Mouse (Mus musculus) forebrain, postnatal 0 days (tissue): Measurements from ENCODE around the gene Hist1h4j. TPM values are rescaled to one million over a fixed set of nuclear protein-coding genes. Genes with fewer than 3 reads are reported as not detected.
"Not testable (repeated sequence)": the region's sequence is repeated elsewhere in the genome, so short reads cannot be mapped to it uniquely, and the experiment has no call there.

Source experiments
- ATAC-seq: fragments of 200-750 bp; cut with Nextera tagmentation; 2 replicates; pipeline ENCODE4 v1.8.0; 2017; ENCODE audit warnings: mild to moderate bottlenecking, moderate library complexity
- DNase-seq: peaks from one replicate; pipeline ENCODE4 v3.0.0-alpha.2; 2015
- H3K27ac ChIP-seq: fragments of 300-500 bp; sonication (generic); 2 replicates; pipeline ENCODE4 v1.5.1; 2014; ENCODE audit warnings: low read depth, mild to moderate bottlenecking, antibody characterized with exemption, low read length, moderate library complexity, mixed read lengths
- H3K27me3 ChIP-seq: fragments of 300-500 bp; sonication (generic); 2 replicates; pipeline ENCODE4 v1.6.1; 2014; ENCODE audit warnings: mild to moderate bottlenecking, low read length, mixed read lengths; ENCODE audit not compliant: insufficient read depth
- H3K36me3 ChIP-seq: fragments of 300-500 bp; sonication (generic); 2 replicates; pipeline ENCODE4 v1.6.1; 2014; ENCODE audit warnings: mild to moderate bottlenecking, moderate library complexity; ENCODE audit not compliant: insufficient read depth
- H3K4me1 ChIP-seq: fragments of 300-500 bp; sonication (generic); 2 replicates; pipeline ENCODE4 v1.6.1; 2014; ENCODE audit warnings: antibody characterized with exemption; ENCODE audit not compliant: insufficient read depth
- H3K4me2 ChIP-seq: fragments of 300-500 bp; sonication (generic); 2 replicates; pipeline ENCODE4 v1.6.1; 2014; ENCODE audit warnings: low read depth, mild to moderate bottlenecking, moderate library complexity
- H3K4me3 ChIP-seq: fragments of 300-500 bp; sonication (generic); 2 replicates; pipeline ENCODE4 v1.5.1; 2014; ENCODE audit warnings: low read depth, low read length, mixed read lengths
- H3K9ac ChIP-seq: fragments of 300-500 bp; sonication (generic); 2 replicates; pipeline ENCODE4 v1.6.1; 2014; ENCODE audit warnings: mild to moderate bottlenecking
- H3K9me3 ChIP-seq: fragments of 300-500 bp; sonication (generic); 2 replicates; pipeline ENCODE4 v1.6.1; 2016; ENCODE audit warnings: low read length
- CTCF ChIP-seq: sonication (generic); IDR thresholded peaks from 2 replicates; pipeline ENCODE4 v1.5.1; 2016; ENCODE audit warnings: antibody characterized with exemption, control low read depth, low read depth
- WGBS: fragments of 180-500 bp; shearing (Covaris S2); extraction: QIAGEN DNeasy Blood & Tissue Kit; methylation state at CpG from one replicate; pipeline ENCODE4 v1.1.7; 2014; 5-methylcytosine and 5-hydroxymethylcytosine counted together
- polyA plus RNA-seq: library from polyadenylated mRNA; unstranded; fragments of >200 nt; fragmentation: Nextera tagmentation; extraction: Ambion mirVana; gene quantifications from 2 replicates; pipeline ENCODE4 v1.2.1, GENCODE M21; 2015
- total RNA-seq: library from RNA; depleted of rRNA; stranded (reverse); fragments of >200 nt; gene quantifications from 2 replicates; pipeline ENCODE4 v1.2.3, GENCODE M21; 2014

Hist1h4j gene
- total and polyA plus RNA-seq, 2 experiments from 2014 or later: 307 TPM; not detected in 1

DNA sequence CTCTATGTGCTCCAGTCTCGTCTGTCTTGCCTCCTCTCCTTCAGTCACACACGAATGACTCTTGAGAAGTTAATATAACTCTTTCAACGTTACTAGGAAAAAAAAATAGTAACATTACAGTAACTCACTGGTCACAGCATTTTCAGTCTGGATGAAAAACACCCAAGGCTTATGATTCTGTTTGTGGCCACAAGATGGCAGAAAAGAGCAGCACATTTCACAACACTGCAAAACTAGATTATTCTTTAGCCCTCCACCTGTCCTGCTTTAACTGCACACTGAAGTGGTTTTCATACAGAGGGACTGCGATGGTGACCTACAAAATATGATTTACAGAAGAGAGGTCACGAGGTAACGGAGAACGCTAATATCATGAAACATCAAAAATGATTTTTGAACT is 20.1 kb upstream of the Hist1h4j start:
- Histone ChIP-seq H3K27ac (no peak overlapping the region), H3K27me3 (no peaks in the 10 kb centered on the region), H3K9ac (no peak overlapping the region), H3K4me2 (peak overlapping the region; percentile 77), H3K36me3 (no peaks in the 10 kb centered on the region), H3K9me3 (no peaks in the 10 kb centered on the region), H3K4me1 (peaks cover 17% of the 10 kb centered on the region), H3K4me3 (peak overlapping the region; percentile 47)
- DNase-seq: peak; percentile 82
- TF ChIP-seq CTCF: peak; percentile 87
- 1% methylated on average over 7 of the region's 7 CpGs for WGBS
- no peak for ATAC-seq

DNA sequence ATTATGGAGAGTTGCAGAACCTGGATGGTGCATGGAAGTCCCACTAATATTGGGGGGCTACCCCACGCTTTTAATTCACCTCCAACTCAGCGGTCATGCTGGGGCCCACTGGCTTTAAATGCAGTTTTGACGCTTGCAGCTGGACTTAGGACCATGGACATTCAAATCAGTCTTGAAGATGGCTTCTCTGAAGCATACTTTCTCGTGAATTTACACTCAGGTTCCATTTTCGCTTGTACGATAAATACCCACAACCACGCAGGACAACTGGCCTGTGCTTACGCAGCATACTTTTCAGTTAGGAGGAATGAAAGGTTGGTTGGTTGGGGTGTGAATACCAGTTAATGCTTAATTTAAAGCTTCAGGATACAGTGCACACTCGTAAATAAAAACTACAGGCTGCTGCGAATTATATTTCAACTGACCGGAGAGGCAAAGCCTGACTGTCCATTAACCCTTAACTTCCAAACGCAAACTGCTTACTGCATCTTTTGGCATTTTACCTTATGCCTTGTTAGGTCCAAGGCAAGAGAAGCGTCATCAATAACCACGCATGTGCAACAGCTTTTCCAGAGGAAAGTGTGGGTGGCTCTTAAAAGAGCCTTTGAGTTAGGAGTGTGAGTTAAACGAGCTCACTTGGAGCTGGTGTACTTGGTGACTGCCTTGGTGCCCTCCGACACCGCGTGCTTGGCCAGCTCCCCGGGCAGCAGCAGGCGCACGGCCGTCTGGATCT is 19.6 kb upstream of the Hist1h4j start:
- DNase-seq (peak; percentile 22), ATAC-seq (no peak)
- H3K4me2 ChIP-seq: peak overlapping the region; percentile 77
- no peaks in the 10 kb centered on the region for H3K9me3 ChIP-seq
- H3K4me1 ChIP-seq: peaks cover 17% of the 10 kb centered on the region
- H3K9ac ChIP-seq: 0 out of 2 replicates have a peak overlapping the region, but pooled peaks have one; percentile 31
- peak overlapping the region; percentile 29; the same call in 1 of the 2 replicates for H3K27ac ChIP-seq
- no peak for TF ChIP-seq CTCF
- under 1% methylated on average over 21 of the region's 22 CpGs for WGBS
- H3K36me3 ChIP-seq: no peaks in the 10 kb centered on the region
- H3K4me3 ChIP-seq: peak overlapping the region; percentile 47
- H3K27me3 ChIP-seq: no peaks in the 10 kb centered on the region

- not testable (repeated sequence) for H3K9me3 ChIP-seq, H3K36me3 ChIP-seq, H3K27me3 ChIP-seq
- H3K27ac ChIP-seq: peak within 1 kb of the TSS; percentile 88
- H3K4me1 ChIP-seq: peaks cover 19% of the 10 kb centered on the region
- peak within 1 kb of the TSS; percentile 77 for H3K4me2 ChIP-seq
- WGBS: under 1% methylated on average over 28 of the region's 50 CpGs
- peak within 1 kb of the TSS; percentile 47 for H3K4me3 ChIP-seq
- peak; percentile 97 for DNase-seq
- H3K9ac ChIP-seq: peak within 1 kb of the TSS; percentile 69
- peak; percentile 95 for ATAC-seq
Measured at GRCm38 (mm10) chr13:21715864-21716539, 18.9 kb upstream of the Hist1h4j start, which contains the start of the genes Hist1h2bl and Hist1h2ai. Hist1h2bl (minus strand) TSS chr13:21716143. Hist1h2ai (plus strand) TSS chr13:21716422.

GRCm38 (mm10) chr13:21716540-21717391 is 18.1 kb upstream of the Hist1h4j start:
- Histone ChIP-seq H3K9ac (peak overlapping the region; percentile 69), H3K4me2 (peak overlapping the region; percentile 77), H3K4me3 (peak overlapping the region; percentile 47), H3K4me1 (peaks cover 21% of the 10 kb centered on the region), H3K27ac (peak overlapping the region; percentile 88)
- ATAC-seq (peak; percentile 30), DNase-seq (peak; percentile 61)
- not testable (repeated sequence) for H3K36me3 ChIP-seq, H3K27me3 ChIP-seq, H3K9me3 ChIP-seq
- WGBS: 2% methylated on average over 8 of the region's 38 CpGs
- 0 out of 2 replicates have a peak, but pooled peaks have one; percentile 2 for TF ChIP-seq CTCF

DNA sequence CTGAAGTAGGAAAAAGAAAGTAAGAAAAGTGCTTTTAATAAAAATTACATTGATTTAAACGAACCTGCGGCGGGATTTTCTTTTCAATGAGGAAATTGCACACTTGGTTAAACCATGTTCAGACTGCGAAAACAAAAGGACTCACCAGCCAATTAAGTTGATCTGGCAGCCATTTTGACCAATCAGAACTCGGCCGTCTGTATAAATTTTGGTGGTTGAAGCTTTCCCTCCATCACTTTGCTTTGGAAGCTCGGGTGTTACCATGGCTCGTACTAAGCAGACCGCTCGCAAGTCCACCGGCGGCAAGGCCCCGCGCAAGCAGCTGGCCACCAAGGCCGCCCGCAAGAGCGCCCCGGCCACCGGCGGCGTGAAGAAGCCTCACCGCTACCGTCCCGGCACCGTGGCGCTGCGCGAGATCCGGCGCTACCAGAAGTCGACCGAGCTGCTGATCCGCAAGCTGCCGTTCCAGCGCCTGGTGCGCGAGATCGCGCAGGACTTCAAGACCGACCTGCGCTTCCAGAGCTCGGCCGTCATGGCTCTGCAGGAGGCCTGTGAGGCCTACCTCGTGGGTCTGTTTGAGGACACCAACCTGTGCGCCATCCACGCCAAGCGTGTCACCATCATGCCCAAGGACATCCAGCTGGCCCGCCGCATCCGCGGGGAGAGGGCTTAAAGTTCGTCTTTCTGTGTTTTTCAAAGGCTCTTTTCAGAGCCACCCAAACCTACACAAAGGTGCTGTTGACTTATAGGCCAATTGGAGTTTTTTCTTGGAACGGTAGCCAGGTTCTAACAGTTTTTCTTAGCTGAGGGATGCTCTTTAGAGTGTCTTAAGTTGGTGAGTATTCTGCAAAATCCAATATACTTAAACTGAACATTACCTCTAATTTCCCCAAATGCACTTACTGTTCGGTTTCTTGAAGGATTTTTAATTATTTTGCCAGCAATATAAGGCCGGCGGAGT is 17.2 kb upstream of the Hist1h4j start, which contains the start of gene Hist1h3h:
Gene Hist1h3h, plus strand, starts transcription at position 263 of the 961 bp plus-strand sequence.
- not testable (repeated sequence) for H3K36me3 ChIP-seq, H3K9me3 ChIP-seq, H3K27me3 ChIP-seq
- under 1% methylated on average over 27 of the region's 56 CpGs for WGBS
- Histone ChIP-seq H3K4me3 (peak within 1 kb of the TSS; percentile 47), H3K27ac (peak within 1 kb of the TSS; percentile 88), H3K4me2 (peak within 1 kb of the TSS; percentile 77), H3K9ac (peak within 1 kb of the TSS; percentile 69), H3K4me1 (peaks cover 21% of the 10 kb centered on the region)
- DNase-seq (peak; percentile 96), ATAC-seq (peak; percentile 54)
